Mouse (Mus musculus): ENCODE data around the gene Tmem18.
A peak's percentile ranks its signal among the peaks of the same experiment; 100 is the strongest.

Tmem18 gene

DNA sequence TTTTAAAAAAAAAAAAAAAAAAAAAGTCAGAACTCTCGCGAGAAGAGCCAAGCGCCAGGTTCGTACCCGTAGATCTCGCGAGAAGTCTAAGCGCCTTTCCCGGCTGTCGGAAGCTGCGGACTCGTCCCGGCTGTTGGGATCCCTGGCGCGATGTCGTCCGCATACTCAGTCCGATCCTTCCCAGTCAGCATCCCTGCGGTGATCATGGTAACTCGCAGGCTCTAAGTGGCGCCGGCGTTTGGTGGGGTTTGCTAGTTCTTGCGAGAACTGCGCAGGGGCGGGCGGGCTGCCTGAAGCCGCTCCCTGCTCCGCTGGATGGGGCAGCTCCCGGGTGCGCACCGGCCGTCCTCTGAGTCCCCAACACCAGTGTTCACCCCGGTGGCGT lies at the start of gene Tmem18:
Gene Tmem18 (plus strand): TSS at position 71 of the 385 bp plus-strand sequence.
- peak; percentile 91 for DNase-seq (ENCODE audit: low read depth)

DNA sequence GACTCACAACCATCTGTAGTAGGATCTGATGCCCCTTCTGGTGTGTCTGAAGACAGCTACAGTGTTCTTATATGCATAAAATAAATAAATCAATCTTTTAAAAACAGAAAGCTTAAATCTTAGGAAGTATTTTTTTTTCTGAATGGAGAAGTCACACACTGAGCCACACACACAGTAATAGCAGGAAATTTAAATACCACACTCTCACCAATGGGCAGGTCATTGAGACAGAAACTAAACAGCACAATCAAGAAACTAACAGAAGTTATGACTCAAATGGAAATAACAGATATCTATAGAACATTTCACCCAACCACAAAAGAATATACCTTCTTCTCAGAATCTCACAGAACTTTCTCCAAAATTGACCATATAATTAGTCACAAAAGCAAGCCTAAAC lies 26.9 kb upstream of the Tmem18 start:
- no peak for DNase-seq (ENCODE audit: low read depth)

DNA sequence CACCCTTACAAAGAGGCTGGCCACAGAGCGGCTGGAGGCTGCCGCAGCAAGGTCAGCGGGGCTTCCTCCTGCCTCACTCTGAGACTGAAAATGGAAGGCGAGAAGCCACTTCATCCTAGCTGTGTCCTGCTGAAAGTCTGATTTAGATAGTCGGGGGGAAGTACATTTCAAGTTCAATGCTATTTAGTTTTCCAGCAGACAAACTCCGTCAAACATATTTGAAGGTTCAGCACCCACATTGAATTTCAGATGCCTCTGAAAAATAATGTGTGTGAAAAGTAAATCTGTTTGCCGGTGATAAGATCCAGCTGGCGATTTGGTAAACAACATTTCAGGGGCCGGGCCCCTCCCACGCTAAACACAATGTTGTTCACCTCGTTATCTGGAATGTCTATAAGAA lies 22.8 kb upstream of the Tmem18 start:
- DNase-seq (ENCODE audit: low read depth), result no peak

DNA sequence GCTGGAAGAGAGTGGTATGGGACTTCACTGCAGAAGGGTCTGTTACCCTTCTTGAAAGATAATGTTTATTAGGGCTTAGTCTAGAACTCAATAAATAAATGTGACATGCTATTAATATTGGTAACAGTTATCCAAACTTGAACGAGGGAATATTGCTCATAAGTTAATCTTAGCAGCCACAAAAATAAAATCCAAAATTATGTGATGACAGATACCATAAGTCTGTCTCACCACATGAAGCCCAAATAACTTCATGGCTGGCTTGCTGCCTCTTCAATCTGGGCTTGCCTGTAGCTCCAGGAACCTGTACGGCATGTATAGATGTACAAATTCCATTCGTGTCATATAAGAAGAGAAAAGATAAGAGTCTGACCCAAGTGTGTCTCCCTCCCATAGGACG lies 12.2 kb upstream of the Tmem18 start:
- DNase-seq (ENCODE audit: low read depth), result no peak

DNA sequence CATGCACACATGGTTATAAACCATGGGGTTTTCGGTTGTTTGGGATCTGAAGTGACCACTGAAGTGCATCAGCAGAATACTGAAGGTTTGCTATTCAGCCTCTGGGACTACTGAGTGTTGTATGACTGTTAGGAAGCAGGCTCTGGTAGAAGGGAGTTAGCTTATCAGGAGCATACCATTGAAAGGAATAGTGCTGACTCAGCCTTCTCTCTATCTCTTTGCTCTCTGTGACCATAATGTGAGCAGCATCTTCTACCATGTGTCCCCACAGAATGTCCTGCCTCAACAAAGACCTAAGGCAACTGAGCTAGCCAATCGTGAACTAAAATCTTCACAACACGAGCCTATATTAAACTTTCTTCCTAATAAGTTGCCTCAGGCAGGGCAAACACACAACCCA lies 8.3 kb upstream of the Tmem18 start:
- no peak for DNase-seq (ENCODE audit: low read depth)

DNA sequence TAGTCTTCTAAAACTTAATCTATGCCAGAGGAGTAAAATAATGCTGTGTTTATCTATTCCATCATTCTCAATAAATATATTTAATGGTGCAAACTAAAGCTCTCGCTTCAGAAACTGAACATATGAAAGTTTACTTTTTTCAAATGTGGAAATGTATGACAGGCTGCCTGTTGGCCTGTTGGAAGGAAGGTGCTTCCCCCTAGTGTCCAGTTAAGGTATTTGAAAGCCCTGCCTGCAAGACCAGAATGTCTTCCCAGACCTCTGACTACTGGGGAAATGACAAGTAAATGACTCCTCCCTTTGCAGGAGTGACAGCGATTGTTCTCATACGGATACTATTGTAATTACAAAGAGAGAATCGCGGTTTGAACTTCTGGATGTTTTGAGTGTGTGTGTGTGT lies 6.2 kb upstream of the Tmem18 start:
- peak; percentile 76 for DNase-seq (ENCODE audit: low read depth)

DNA sequence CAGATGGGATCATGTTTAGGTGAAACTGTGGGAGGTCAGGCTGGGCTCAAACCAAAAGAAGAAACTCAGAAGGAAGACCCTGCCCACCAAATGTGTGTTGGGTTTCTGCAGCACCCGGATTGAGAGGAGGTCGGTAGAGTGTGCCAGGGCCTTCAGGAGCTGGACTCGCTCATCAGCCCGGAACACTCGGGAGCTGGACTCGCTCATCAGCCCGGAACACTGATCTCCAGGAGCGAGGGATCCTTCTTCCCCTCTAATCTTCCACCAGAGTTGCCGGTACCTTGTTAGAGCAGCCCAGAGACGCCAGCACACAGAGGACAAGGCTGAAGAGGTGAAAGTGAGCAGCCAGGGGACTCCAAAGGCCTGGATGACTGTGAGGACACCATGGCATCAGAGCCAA lies 2.9 kb upstream of the Tmem18 start:
- no peak for DNase-seq (ENCODE audit: low read depth)

DNA sequence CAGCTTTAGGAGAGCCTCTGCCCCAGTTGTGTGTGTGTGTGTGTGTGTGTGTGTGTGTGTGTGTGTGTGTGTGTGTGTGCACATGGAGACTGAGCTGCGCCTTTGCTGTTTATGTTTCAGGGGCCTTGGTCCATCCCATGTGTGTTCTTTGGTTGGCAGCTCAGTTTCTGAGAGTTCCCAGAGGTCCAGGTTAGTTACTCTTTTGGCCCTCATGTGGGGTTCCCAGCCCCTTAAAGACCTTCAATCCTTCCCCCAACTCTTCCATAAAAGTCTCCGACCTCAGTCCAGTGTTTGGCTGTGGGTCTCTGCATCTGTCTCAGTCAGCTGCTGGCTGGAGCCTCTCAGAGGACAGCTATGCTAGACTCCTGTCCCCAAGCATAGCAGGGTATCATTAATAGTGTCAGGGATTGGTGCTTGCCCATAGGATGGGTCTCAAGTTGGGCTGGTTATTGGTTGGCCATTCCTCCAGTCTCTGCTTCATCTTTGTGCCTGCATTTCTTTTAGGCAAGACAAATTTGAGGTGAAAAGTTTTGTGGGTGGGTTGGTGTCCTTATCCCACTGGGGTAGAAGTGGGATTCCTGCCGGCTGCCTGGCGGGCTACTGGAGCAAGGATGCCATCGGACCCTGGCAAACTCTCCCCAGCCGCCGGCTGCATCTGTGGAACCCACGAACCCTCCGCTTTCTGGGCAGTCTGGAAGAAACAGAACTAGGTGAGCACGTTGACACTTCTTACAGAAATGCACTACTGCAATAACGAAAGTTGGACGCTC lies 455 bp upstream of the Tmem18 start:
- DNase-seq (ENCODE audit: low read depth), result peak; percentile 7

DNA sequence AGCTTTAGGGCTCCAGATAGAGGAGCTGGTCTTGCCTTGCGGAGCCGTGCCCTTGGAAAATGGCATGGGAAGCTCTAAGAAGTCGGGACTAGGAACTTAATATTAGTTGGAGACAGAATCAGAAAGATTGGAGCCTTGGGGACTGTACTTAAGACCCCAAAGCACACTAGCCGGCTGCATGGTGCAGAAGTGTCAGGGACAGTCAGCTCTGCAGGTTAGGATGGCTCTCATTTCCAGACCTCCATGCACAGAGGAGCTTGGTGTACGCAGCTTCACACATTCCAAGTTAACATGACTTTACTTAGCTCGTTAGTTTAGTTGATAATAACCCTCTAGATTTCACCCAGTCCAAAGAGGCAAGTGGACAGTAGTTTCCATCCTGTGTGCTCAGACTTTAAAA lies 637 bp downstream of the Tmem18 start:
- no peak for DNase-seq (ENCODE audit: low read depth)

DNA sequence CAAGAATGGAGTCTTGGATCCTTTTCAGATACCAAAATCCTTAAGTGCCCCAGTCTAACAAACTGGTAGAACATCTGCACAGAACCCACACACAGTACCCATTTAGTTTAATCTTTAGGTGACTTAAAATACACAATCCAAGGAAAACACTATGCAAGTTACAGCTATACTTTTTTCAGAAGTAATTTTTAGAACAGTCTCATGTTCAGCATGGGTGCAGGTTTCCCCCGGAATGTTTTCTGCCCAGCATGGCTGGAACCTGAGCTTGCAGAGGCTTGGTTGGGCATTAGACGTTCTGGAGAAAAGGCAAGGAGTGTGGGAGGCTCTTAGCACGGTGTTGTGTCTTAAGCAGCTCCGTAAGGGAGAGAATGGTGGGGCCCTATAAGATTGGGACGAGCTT lies 7.6 kb downstream of the Tmem18 start:
- DNase-seq (ENCODE audit: low read depth), result no peak

DNA sequence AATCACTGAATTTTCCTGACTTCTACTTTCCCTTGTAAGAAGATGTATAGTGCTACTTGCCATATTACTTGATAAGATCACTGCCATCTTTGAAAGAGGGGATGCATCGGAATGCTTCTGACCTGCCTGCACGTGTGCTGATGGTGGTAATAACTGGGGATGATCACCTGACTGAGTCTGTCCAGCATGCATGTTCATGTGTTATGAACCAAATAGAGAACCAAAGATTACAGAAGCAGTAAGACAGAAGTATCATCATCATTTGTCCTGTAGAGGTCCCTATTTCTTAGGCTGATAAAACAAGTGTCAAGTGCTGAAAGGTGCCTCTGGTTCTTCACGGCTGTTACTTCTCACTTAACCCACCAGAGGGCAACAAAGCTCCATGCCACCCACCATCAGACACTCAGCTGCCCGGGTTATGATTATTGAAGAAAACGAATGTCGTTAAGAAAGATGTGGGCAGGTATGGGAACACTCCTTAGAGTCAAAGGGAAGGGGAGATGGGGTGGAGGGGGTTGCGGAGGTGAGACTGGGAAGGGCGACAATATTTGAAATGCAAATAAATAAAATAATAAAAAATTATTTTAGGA lies 12.7 kb downstream of the Tmem18 start:
- peak; percentile 61 for DNase-seq (ENCODE audit: low read depth)

DNA sequence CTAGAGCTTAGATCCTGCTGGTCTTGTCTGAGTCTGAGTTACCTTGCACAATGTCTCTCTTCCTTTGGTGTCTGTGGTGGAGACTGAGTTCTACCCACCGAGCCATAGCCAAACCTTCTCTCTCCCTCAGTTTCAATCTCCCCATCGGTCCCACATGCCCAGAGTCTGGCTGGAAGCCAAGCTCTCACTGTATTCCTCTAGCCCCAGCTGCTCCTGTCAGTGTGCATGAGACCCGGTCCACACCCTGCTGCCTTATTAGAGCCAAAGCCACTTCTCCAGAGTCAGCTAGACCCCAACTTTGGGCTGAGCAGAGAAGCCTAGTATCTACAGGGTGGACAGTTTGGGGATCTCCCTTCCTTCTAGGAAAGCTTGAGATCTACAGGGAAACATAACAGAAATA lies 14.7 kb downstream of the Tmem18 start:
- DNase-seq (ENCODE audit: low read depth), result no peak

DNA sequence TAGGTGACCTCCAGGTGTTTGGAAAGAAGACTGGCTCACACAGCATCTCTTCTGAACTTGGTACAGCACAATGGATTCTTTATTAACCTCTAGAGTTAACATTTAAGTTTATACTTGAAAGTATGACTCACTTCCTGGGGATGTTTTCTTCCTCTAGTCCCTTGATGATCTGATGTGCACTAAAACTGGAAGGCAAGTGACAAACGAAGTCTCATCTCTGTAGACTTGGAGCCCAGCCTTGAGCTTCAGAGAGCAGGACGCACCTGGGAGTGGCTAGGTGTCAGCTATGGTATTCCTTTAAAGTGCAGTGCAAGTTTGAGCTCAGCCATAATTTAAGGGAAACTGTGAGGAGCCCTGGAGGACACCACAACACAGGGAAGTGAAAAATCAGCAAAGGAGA lies 15.2 kb downstream of the Tmem18 start:
- peak; percentile 11 for DNase-seq (ENCODE audit: low read depth)

DNA sequence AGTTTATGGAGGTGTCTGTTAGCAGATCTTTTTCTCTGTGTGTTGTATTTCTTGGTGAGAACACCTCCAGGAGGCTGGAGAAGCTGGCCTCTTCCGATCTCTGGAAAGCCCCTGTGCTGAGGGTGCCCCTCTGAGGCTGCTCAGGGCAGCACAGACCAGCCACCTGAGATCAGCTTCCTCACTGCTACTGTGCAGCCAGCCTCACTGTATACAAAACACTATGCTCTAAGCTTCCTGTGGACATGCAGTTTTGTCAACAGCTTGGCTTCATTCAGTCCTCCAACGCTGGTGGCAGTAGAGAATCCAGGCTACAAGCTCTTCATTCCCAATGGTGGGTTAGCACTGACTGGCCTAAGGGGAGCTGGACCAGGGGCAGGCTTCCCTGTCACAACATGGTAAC lies 15.8 kb downstream of the Tmem18 start:
- DNase-seq (ENCODE audit: low read depth), result no peak

DNA sequence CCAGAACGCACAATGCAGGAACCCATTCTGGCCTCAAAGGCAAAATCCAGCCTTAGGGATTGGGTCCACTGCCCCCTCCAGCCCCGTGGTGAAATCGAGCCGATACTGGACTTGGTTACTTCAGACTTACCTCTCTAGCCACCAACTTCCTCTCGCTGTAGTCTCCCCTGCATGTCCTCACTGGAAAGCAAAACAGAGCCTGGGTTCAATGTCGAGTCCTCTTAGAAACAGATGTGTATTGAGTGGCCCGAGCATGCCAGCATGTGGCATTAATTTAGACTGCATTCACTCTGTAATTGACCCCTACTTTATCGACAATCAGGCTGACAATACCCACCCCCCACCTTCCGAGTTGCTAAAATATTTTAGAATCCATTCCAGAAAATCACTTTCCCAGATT lies 19.8 kb downstream of the Tmem18 start:
- no peak for DNase-seq (ENCODE audit: low read depth)

DNA sequence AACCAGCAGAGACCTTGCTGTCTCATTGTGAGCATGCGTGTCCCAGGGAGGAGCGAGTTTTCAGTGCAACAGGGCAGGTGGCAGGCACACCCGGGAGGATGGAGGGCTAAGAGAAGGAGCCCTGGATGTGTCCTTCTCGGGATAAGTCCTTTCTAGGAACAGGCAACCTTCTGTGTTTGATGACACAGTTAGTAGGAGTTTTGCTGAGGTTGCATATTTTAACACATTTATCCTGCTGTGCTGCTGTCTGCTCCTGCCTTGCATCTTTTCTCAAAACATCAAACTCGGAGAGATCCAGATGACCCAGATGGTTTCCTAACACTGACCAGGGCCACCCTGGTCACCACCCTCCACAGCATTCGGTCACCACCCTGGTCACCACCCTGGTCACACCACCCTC lies 20.6 kb downstream of the Tmem18 start:
- DNase-seq (ENCODE audit: low read depth), result no peak

DNA sequence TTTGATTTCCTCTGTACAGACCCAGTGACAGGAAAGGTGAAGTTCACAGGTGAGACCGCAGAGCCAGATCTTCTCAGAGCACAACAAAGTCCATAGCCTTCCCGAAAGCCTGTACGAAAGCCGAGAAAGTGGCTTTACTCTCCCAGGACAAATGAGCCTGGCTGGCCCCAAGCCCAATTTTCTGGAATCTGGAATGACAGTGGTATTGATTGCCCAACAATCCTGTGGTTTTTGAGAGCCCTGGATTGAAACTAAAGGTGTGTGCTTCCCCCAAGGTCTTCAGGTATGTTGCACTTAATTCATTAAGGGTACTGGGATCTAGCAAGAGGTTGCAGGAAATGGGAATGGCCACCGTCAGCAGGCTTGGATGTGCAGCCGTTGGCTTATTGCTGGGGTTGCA lies 21.7 kb downstream of the Tmem18 start:
- no peak for DNase-seq (ENCODE audit: low read depth)

DNA sequence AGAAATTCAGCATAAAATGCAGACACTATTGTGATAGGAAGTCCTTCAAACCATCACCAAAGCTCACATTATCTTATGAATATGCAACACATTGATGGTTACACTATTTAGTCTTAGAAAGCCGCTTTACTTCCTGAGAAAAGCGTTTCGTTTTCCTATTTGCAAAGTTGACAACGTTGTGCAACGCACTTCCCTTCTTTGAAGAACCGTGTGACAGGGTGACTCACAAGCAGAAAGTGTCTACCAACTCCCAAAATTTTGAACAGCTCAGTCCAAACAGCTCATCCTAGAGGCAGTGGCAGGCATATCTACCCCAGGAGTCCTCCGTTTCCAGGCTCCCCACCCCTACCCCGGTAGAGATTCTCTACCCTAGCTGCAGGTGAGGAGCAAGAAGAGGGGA lies 22.5 kb downstream of the Tmem18 start:
- DNase-seq (ENCODE audit: low read depth), result no peak

DNA sequence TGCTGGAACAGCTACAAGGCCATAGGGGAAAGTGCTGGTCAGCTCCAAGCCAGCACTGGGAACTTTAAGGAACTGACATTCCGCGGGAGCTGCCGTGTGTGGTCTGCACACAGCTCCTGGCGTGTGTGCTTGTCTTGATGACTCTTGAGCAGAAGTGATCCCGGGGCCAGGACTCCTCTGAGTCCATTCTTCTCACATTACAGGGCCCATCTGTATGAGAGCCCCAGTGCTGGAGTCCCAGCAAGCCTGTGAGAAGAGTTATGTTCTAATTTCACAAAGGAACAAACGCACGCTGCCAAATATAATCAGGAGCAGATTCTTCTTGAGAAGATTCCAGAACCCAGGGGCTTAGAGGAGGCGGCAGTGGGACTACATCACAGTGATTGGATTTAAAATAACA lies 34.2 kb downstream of the Tmem18 start:
- no peak for DNase-seq (ENCODE audit: low read depth)

DNA sequence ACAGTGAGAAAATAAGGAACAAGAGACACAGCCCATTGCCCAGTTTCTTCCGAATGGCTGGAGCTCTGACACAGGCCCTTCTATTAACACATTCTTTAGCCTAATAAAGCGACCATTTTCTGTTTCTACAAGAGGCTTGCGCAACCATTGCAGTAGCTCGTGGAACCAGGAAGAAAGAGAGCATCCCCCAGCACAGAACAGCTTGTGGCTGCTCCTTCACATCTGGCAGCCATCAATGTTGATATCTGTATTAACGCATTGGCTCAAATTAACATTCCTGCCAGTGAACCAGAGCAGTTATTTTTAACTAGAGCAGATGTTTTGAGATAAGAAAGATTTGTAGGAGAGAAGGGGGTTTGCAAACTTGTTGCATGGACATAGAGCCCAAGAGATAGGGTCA lies 44.2 kb downstream of the Tmem18 start:
- no peak for DNase-seq (ENCODE audit: low read depth)

DNA sequence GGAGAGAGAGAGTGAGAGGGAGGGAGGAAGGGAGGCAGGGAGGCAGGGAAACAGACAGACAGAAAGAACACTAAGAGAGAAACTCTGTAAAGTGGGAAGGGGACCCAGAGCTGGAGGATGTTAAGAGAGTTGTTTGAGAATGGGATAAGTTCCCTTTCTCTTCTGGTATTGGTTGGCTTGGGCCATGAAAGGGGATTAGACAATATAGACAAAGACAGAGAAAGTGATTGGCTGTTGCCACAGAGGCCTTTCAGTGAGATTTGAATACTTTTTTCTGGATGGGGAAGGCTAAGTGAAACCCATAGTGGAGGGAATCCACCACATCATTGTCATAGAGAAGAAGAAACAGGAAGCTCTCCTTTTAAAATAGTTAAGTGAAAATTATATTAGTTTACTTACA lies 50.3 kb downstream of the Tmem18 start:
- DNase-seq (ENCODE audit: low read depth), result no peak
